ENCODE assay signal across 9 mouse cellular contexts in genomic region chr7:132213460-132213859, GRCm38 (mm10). TPM values are rescaled to one million over a fixed set of nuclear protein-coding genes. Genes with fewer than 3 reads are reported as not detected.
A peak's percentile ranks its signal among the peaks of the same experiment; 100 is the strongest.
DNase-seq lines count a peak whose midpoint lies in the region; ATAC-seq and TF ChIP-seq lines count a peak whose summit lies in the region.
"Had no signal": no experiment of that assay in that cellular context is flagged by ENCODE, and none has a peak within 500 bp of the region (broad histone marks: within the 10 kb centered on the region; RNA-seq: fewer than 3 reads in every experiment).

No protein-coding gene starts in this region.

- no peaks in the 10 kb centered on the region for H3K36me3 ChIP-seq in midbrain, embryonic 10.5 days
- no peaks in the 10 kb centered on the region for H3K36me3 ChIP-seq in midbrain, embryonic 15.5 days (replicated peaks)
- no peaks in the 10 kb centered on the region for H3K36me3 ChIP-seq in midbrain, postnatal 0 days (ENCODE audit: insufficient read depth, low read length)

- H3K4me3 ChIP-seq in midbrain, embryonic 10.5 days: no peak overlapping the region
- H3K4me3 ChIP-seq in midbrain, embryonic 15.5 days: no peak overlapping the region
- no peak overlapping the region for H3K4me3 ChIP-seq in embryonic fibroblast, embryonic 13.5 days (ENCODE audit: insufficient read depth, low read length)
- H3K4me3 ChIP-seq in left cerebral cortex, adult 2 months: no peak overlapping the region
- H3K4me3 ChIP-seq in midbrain, postnatal 0 days (ENCODE audit: low read depth, low read length): no peak overlapping the region

- 12% methylated on average over 8 of the region's 8 CpGs for WGBS in midbrain, embryonic 10.5 days
- WGBS in midbrain, embryonic 15.5 days: 7% methylated on average over 8 of the region's 8 CpGs
- whole genome bisulfite sequencing in midbrain, postnatal 0 days: 4% methylated on average over 8 of the region's 8 CpGs

- DNase-seq in midbrain, embryonic 10.5 days (ENCODE audit: low spot score): peak; percentile 77
- DNase-seq in adrenal gland, postnatal 36 days: peak; percentile 74 to 81
- peak; percentile 67 for DNase-seq in heart, postnatal 25 days (ENCODE audit: low spot score)
- peak; percentile 77 to 83 for DNase-seq in left cerebral cortex, adult 2 months (ENCODE audit: extremely low spot score in 1 of 2, low spot score in 2 of 2)
- peak; percentile 83 for DNase-seq in midbrain, postnatal 0 days (ENCODE audit: low spot score)
- peak; percentile 48 to 80 for DNase-seq in urinary bladder, postnatal 4 days (ENCODE audit: low spot score in 2 of 2)

- no peaks in the 10 kb centered on the region for H3K9me3 ChIP-seq in midbrain, embryonic 10.5 days (replicated peaks)
- no peaks in the 10 kb centered on the region for H3K9me3 ChIP-seq in midbrain, embryonic 15.5 days
- H3K9me3 ChIP-seq in midbrain, postnatal 0 days (ENCODE audit: low read length): no peaks in the 10 kb centered on the region

- ATAC-seq in midbrain, embryonic 15.5 days (replicated peaks): no peak
- ATAC-seq in midbrain, postnatal 0 days (ENCODE audit: low FRiP score): no peak

- H3K27ac ChIP-seq in midbrain, embryonic 10.5 days (replicated peaks): no peak overlapping the region
- H3K27ac ChIP-seq in midbrain, embryonic 15.5 days: no peak overlapping the region
- no peak overlapping the region for H3K27ac ChIP-seq in embryonic fibroblast, embryonic 13.5 days (ENCODE audit: insufficient read depth, low read length)
- no peak overlapping the region for H3K27ac ChIP-seq in left cerebral cortex, adult 2 months
- H3K27ac ChIP-seq in midbrain, postnatal 0 days (ENCODE audit: low read depth, low read length): no peak overlapping the region

- peak; percentile 80 for TF ChIP-seq CTCF in embryonic fibroblast, embryonic 13.5 days (IDR thresholded peaks at IDR 0.05; ENCODE audit: borderline replicate concordance, insufficient read depth, low read length)
- TF ChIP-seq CTCF in left cerebral cortex, adult 2 months (IDR thresholded peaks at IDR 0.05): peak; percentile 86
- peak; percentile 96 for TF ChIP-seq CTCF in midbrain, postnatal 0 days (IDR thresholded peaks at IDR 0.05)

- no peak for TF ChIP-seq POLR2A in embryonic fibroblast, embryonic 13.5 days (IDR thresholded peaks at IDR 0.05; ENCODE audit: low read depth, low read length)

- intact Hi-C loops in heart, postnatal 25 days (cut with DNase I): loop anchor here (1.0 to 10.0 kb wide), 2 partner anchors 314 to 669 kb away; partner anchors contain the start of genes Hmx2 and Hmx3
- intact Hi-C loops in left cerebral cortex, adult 2 months (cut with DNase I): loop anchor here (1.0 to 10.0 kb wide), 4 partner anchors 239 to 669 kb away; partner anchors contain the start of genes Gpr26, Hmx2 and Hmx3

- no peak overlapping the region for H3K4me2 ChIP-seq in midbrain, embryonic 15.5 days
- no peak overlapping the region for H3K4me2 ChIP-seq in midbrain, postnatal 0 days (ENCODE audit: low read depth, low read length, poor library complexity, severe bottlenecking)

- no peak overlapping the region for H3K9ac ChIP-seq in midbrain, embryonic 15.5 days
- no peak overlapping the region for H3K9ac ChIP-seq in midbrain, postnatal 0 days (replicated peaks; ENCODE audit: low read length, poor library complexity, severe bottlenecking)

- peaks cover 16% of the 10 kb centered on the region; the same call in 1 of the 2 replicates for H3K4me1 ChIP-seq in midbrain, embryonic 10.5 days
- peaks cover 12% of the 10 kb centered on the region; the same call in 1 of the 2 replicates for H3K4me1 ChIP-seq in midbrain, embryonic 15.5 days
- no peaks in the 10 kb centered on the region for H3K4me1 ChIP-seq in embryonic fibroblast, embryonic 13.5 days (ENCODE audit: control insufficient read depth, insufficient read depth, low read length)
- H3K4me1 ChIP-seq in midbrain, postnatal 0 days (ENCODE audit: insufficient read depth, low read length): peaks cover 8% of the 10 kb centered on the region; the same call in 1 of the 2 replicates

- H3K27me3 ChIP-seq in midbrain, embryonic 10.5 days (ENCODE audit: low read depth, poor library complexity, severe bottlenecking): no peaks in the 10 kb centered on the region
- peaks cover 2% of the 10 kb centered on the region; the same call in 1 of the 2 replicates for H3K27me3 ChIP-seq in midbrain, embryonic 15.5 days (replicated peaks)
- H3K27me3 ChIP-seq in midbrain, postnatal 0 days (ENCODE audit: insufficient read depth, low read length): no peaks in the 10 kb centered on the region

RNA-seq across cellular contexts. Expression of gene Cpxm2, which starts 58.9 kb away (rescaled TPM):
- polyA plus RNA-seq in midbrain, embryonic 10.5 days (2016; fragmentation: Nextera tagmentation; extraction: Ambion mirVana): 0.93 and 0.94 TPM in 2 replicates
- polyA plus RNA-seq in midbrain, embryonic 15.5 days (2015; fragmentation: Nextera tagmentation; extraction: Ambion mirVana): 1.0 and 1.1 TPM in 2 replicates
- total RNA-seq in adrenal gland, postnatal 36 days (2021): 10 to 100 TPM; 14.3 to 17.2 TPM
- polyA plus RNA-seq in embryonic fibroblast, embryonic 13.5 days (2011; ENCODE audit: insufficient read length, low read depth, missing spikeins): 4.6 and 22.6 TPM in 2 replicates
- total RNA-seq in heart, postnatal 25 days (2021): 1 to 10 TPM; 1.3 to 3.4 TPM
- 1 to 10 TPM; 3.7 to 3.9 TPM for total RNA-seq in left cerebral cortex, adult 2 months (2021)
- 2.4 and 3.1 TPM in 2 replicates for total RNA-seq in midbrain, postnatal 0 days (2014; rRNA removed)
- 3.1 and 3.8 TPM in 2 replicates for polyA plus RNA-seq in midbrain, postnatal 0 days (2015; fragmentation: Nextera tagmentation; extraction: Ambion mirVana)
- total RNA-seq: common myeloid progenitor, adult 5-6 weeks had no signal
